Mouse (Mus musculus) MEL (cell line): ENCODE results near the gene Nfia.

ENCODE experiments used
- CTCF ChIP-seq, 3 experiments: IDR thresholded peaks in 2 of 3; conservative IDR thresholded peaks in 1 of 3; 2 replicates each; pipeline ENCODE4 v1.5.1; 2011 to 2012; ENCODE audit warnings: low read length in 3 of 3, low read depth in 2 of 3, mild to moderate bottlenecking in 2 of 3, improper control_type of control experiment in 1 of 3, inconsistent platforms in 1 of 3, mixed read lengths in 1 of 3, moderate library complexity in 1 of 3; ENCODE audit not compliant: control insufficient read depth in 1 of 3, insufficient read depth in 1 of 3, poor library complexity in 1 of 3, severe bottlenecking in 1 of 3
- ETS1 ChIP-seq: IDR thresholded peaks from 2 replicates; pipeline ENCODE4 v1.6.1; 2012; ENCODE audit warnings: low read depth, mild to moderate bottlenecking, inconsistent platforms, low read length, improper control_type of control experiment, moderate library complexity
- HCFC1 ChIP-seq: IDR thresholded peaks from 2 replicates; pipeline ENCODE4 v1.6.1; 2012; ENCODE audit warnings: low read depth, mild to moderate bottlenecking, inconsistent platforms, low read length, improper control_type of control experiment, moderate library complexity
- MAX ChIP-seq: IDR thresholded peaks from 2 replicates; pipeline ENCODE4 v1.6.1; 2011; ENCODE audit warnings: low read length, improper control_type of control experiment
- POLR2AphosphoS5 ChIP-seq: IDR thresholded peaks from 2 replicates; pipeline ENCODE4 v1.6.1; 2012; ENCODE audit warnings: low read depth, borderline replicate concordance, mild to moderate bottlenecking, inconsistent platforms, low read length, moderate library complexity, mixed read lengths
- RCOR1 ChIP-seq: IDR thresholded peaks from 2 replicates; pipeline ENCODE4 v1.6.1; 2012; ENCODE audit warnings: low read depth, mild to moderate bottlenecking, inconsistent platforms, low read length, improper control_type of control experiment
- USF1 ChIP-seq: IDR thresholded peaks from 2 replicates; pipeline ENCODE4 v1.6.1; 2014; ENCODE audit warnings: low read depth, mild to moderate bottlenecking, inconsistent platforms, low read length, improper control_type of control experiment, moderate library complexity

- TF ChIP-seq MAX (no peak), CTCF (IDR thresholded peaks at IDR 0.05 in 2 of 3, conservative IDR thresholded peaks at IDR 0.05 in 1 of 3; ENCODE audit: control insufficient read depth in 1 of 3, insufficient read depth in 1 of 3, low read depth in 2 of 3, low read length in 3 of 3, poor library complexity in 1 of 3, severe bottlenecking in 1 of 3) (no peak), HCFC1 (no peak), ETS1 (no peak), USF1 (no peak), POLR2AphosphoS5 (no peak), RCOR1 (no peak)
These were observed 378.0 kb downstream of the Nfia start for GRCm38 (mm10) chr4:98150576-98150975.
